Mouse (Mus musculus) MEL (cell line): Measurements from ENCODE around the gene Rims1.

Experiments used
- BHLHE40 ChIP-seq: IDR thresholded peaks from 2 replicates; pipeline ENCODE4 v1.6.1; 2012; ENCODE audit warnings: low read depth, mild to moderate bottlenecking, inconsistent platforms, low read length, improper control_type of control experiment, borderline replicate concordance
- CTCF ChIP-seq, 3 experiments: IDR thresholded peaks in 2 of 3; conservative IDR thresholded peaks in 1 of 3; 2 replicates each; pipeline ENCODE4 v1.5.1; 2011 to 2012; ENCODE audit warnings: low read length in 3 of 3, low read depth in 2 of 3, mild to moderate bottlenecking in 2 of 3, improper control_type of control experiment in 1 of 3, inconsistent platforms in 1 of 3, mixed read lengths in 1 of 3, moderate library complexity in 1 of 3; ENCODE audit not compliant: control insufficient read depth in 1 of 3, insufficient read depth in 1 of 3, poor library complexity in 1 of 3, severe bottlenecking in 1 of 3
- EP300 ChIP-seq, 2 experiments: IDR thresholded peaks; 2 replicates each; pipeline ENCODE4 v1.6.1; 2011; ENCODE audit warnings: improper control_type of control experiment in 2 of 2, low read length in 2 of 2, low read depth in 1 of 2, mild to moderate bottlenecking in 1 of 2
- GATA1 ChIP-seq: IDR thresholded peaks from 2 replicates; pipeline ENCODE4 v1.6.1; 2011; ENCODE audit warnings: low read depth, low read length, improper control_type of control experiment
- HCFC1 ChIP-seq: IDR thresholded peaks from 2 replicates; pipeline ENCODE4 v1.6.1; 2012; ENCODE audit warnings: low read depth, mild to moderate bottlenecking, inconsistent platforms, low read length, improper control_type of control experiment, moderate library complexity
- MAFK ChIP-seq: IDR thresholded peaks from 2 replicates; pipeline ENCODE4 v1.6.1; 2011; ENCODE audit warnings: low read depth, mild to moderate bottlenecking, low read length, improper control_type of control experiment, borderline replicate concordance
- MAX ChIP-seq: IDR thresholded peaks from 2 replicates; pipeline ENCODE4 v1.6.1; 2011; ENCODE audit warnings: low read length, improper control_type of control experiment
- MEF2A ChIP-seq: IDR thresholded peaks from 2 replicates; pipeline ENCODE4 v1.6.1; 2014; ENCODE audit warnings: low read depth, mild to moderate bottlenecking, inconsistent platforms, low read length, improper control_type of control experiment; ENCODE audit not compliant: poor library complexity, insufficient replicate concordance, severe bottlenecking; ENCODE audit errors: extremely low read depth
- NELFE ChIP-seq: IDR thresholded peaks from 2 replicates; pipeline ENCODE4 v1.6.1; 2011; ENCODE audit warnings: low read depth, low read length, improper control_type of control experiment
- POLR2A ChIP-seq, 2 experiments: IDR thresholded peaks; 2 replicates each; pipeline ENCODE4 v1.6.1; 2011 to 2012; ENCODE audit warnings: low read length in 2 of 2, mild to moderate bottlenecking in 2 of 2, control low read depth in 1 of 2, improper control_type of control experiment in 1 of 2, low read depth in 1 of 2, moderate library complexity in 1 of 2; ENCODE audit not compliant: control insufficient read depth in 1 of 2, insufficient read depth in 1 of 2, poor library complexity in 1 of 2
- TBP ChIP-seq: IDR thresholded peaks from 2 replicates; pipeline ENCODE4 v1.8.0; 2011; ENCODE audit warnings: low read depth, low read length, improper control_type of control experiment
- ZC3H11A ChIP-seq: IDR thresholded peaks from 2 replicates; pipeline ENCODE4 v1.6.1; 2012; ENCODE audit warnings: low read depth, mild to moderate bottlenecking, inconsistent platforms, low read length, improper control_type of control experiment

- TF ChIP-seq CTCF (IDR thresholded peaks at IDR 0.05 in 2 of 3, conservative IDR thresholded peaks at IDR 0.05 in 1 of 3; ENCODE audit: control insufficient read depth in 1 of 3, insufficient read depth in 1 of 3, low read depth in 2 of 3, low read length in 3 of 3, poor library complexity in 1 of 3, severe bottlenecking in 1 of 3) (no peak), POLR2A (IDR thresholded peaks at IDR 0.05; ENCODE audit: control insufficient read depth in 1 of 2, insufficient read depth in 1 of 2, low read depth in 1 of 2, low read length in 2 of 2, poor library complexity in 1 of 2) (no peak), BHLHE40 (no peak), NELFE (no peak), TBP (no peak), EP300 (IDR thresholded peaks at IDR 0.05; ENCODE audit: low read depth in 1 of 2, low read length in 2 of 2) (no peak), MEF2A (no peak), MAX (no peak), GATA1 (no peak), ZC3H11A (no peak), HCFC1 (no peak), MAFK (no peak)
These were observed 72.5 kb downstream of the Rims1 start for GRCm38 (mm10) chr1:22733281-22733680.
